Mouse (Mus musculus): ENCODE results near the gene Lman2l.

DNA sequence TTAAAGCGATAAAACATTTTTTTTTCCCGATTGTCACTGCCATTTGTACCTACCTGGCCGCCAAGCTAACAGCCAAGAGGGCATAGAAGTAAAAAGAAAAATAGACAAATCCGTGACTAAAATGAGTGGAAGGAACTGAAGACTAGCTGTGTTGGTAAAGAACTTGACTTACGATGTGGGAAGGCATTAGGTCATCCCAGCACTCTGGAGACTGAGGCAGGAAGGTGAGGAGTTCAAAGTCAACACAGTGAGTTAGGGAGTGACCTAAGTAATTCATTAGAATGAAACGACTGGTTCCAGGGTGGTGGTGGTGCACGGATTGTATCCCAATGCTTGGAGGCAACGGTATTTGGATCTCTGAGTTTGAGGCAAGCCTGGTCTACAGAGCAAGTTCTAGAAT lies 437 bp upstream of the Lman2l start:
- TF ChIP-seq ZC3H11A (IDR thresholded peaks at IDR 0.05; ENCODE audit: borderline replicate concordance, low read depth, low read length): no peak
- no peak for TF ChIP-seq ZNF384 (IDR thresholded peaks at IDR 0.05; ENCODE audit: low read depth, low read length)
- TF ChIP-seq MAFK (IDR thresholded peaks at IDR 0.05; ENCODE audit: insufficient read depth, low read depth, low read length): no peak
- no peak for TF ChIP-seq HCFC1 (IDR thresholded peaks at IDR 0.05; ENCODE audit: borderline replicate concordance, insufficient read depth, low read length)
